Mouse (Mus musculus) testis, adult 2 months (tissue): ENCODE results near the gene Rbfox1. TPM values are rescaled to one million over a fixed set of nuclear protein-coding genes. Genes with fewer than 3 reads are reported as not detected.

Source experiments
- H3K27ac ChIP-seq: fragments of 200-500 bp; 2 replicates; pipeline ENCODE4 v1.5.1; 2012; ENCODE audit warnings: low read depth, low read length; ENCODE audit not compliant: control insufficient read depth, insufficient read depth
- H3K27me3 ChIP-seq: fragments of 200-500 bp; 2 replicates; pipeline ENCODE4 v1.6.1; 2012; ENCODE audit warnings: mild to moderate bottlenecking, low read length, moderate library complexity; ENCODE audit not compliant: control insufficient read depth, insufficient read depth
- H3K36me3 ChIP-seq: fragments of 200-500 bp; 2 replicates; pipeline ENCODE4 v1.6.1; 2012; ENCODE audit warnings: mild to moderate bottlenecking, low read length; ENCODE audit not compliant: control insufficient read depth, insufficient read depth
- H3K4me1 ChIP-seq: fragments of 200-500 bp; 2 replicates; pipeline ENCODE4 v1.6.1; 2012; ENCODE audit warnings: low read length; ENCODE audit not compliant: control insufficient read depth, insufficient read depth
- H3K4me3 ChIP-seq: fragments of 200-500 bp; 2 replicates; pipeline ENCODE4 v1.5.1; 2012; ENCODE audit warnings: low read depth, mild to moderate bottlenecking, low read length, moderate library complexity, mixed read lengths; ENCODE audit not compliant: control insufficient read depth
- CTCF ChIP-seq: fragments of 200-500 bp; IDR thresholded peaks from 2 replicates; pipeline ENCODE4 v1.5.1; 2012; ENCODE audit warnings: low read depth, mild to moderate bottlenecking, inconsistent platforms, low read length, moderate library complexity; ENCODE audit not compliant: control insufficient read depth, insufficient read depth, insufficient replicate concordance
- POLR2A ChIP-seq: fragments of 200-500 bp; IDR thresholded peaks from 2 replicates; pipeline ENCODE4 v1.6.1; 2012; ENCODE audit warnings: low read depth, mild to moderate bottlenecking, inconsistent platforms, low read length, moderate library complexity; ENCODE audit not compliant: control insufficient read depth
- polyA plus RNA-seq: library from polyadenylated mRNA; depleted of rRNA; stranded (reverse); fragments of >200 nt; gene quantifications from 2 replicates; pipeline ENCODE4 v1.2.3, GENCODE M21; 2012

The Rbfox1 gene
- polyA plus RNA-seq, 1 experiment: 0.23 TPM

DNA sequence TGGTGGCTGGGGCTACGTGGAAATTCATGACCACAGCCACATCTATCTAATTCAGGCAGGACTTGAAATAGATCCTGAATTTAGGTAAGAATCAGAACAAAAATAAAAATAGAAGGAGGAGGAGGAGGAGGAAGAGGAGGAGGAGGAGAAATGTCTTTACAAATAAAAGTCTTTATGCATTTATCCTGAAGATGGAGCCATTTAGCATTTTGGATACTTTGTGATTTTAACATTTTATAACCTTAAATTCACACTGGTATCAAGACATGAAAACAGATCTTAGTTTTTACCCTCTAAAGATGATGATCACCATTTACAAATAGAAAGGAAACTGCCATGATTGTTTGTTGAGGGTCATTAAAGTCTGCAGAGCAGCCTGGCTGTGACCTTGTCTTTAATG is 146.1 kb downstream of the Rbfox1 start:
- Histone ChIP-seq H3K4me1 (no peaks in the 10 kb centered on the region), H3K27ac (no peak overlapping the region), H3K4me3 (no peak overlapping the region), H3K36me3 (no peaks in the 10 kb centered on the region), H3K27me3 (no peaks in the 10 kb centered on the region)
- TF ChIP-seq CTCF (no peak), POLR2A (no peak)

GRCm38 (mm10) chr16:6032563-6032962 is 147.4 kb downstream of the Rbfox1 start:
- H3K36me3 ChIP-seq: no peaks in the 10 kb centered on the region
- H3K4me3 ChIP-seq: no peak overlapping the region
- TF ChIP-seq POLR2A (no peak), CTCF (no peak)
- H3K27me3 ChIP-seq: no peaks in the 10 kb centered on the region
- no peak overlapping the region for H3K27ac ChIP-seq
- H3K4me1 ChIP-seq: no peaks in the 10 kb centered on the region

GRCm38 (mm10) chr16:6034876-6035275 is 149.7 kb downstream of the Rbfox1 start:
- Histone ChIP-seq H3K27me3 (no peaks in the 10 kb centered on the region), H3K4me1 (no peaks in the 10 kb centered on the region), H3K36me3 (no peaks in the 10 kb centered on the region), H3K27ac (no peak overlapping the region), H3K4me3 (no peak overlapping the region)
- TF ChIP-seq POLR2A: no peak
- no peak for TF ChIP-seq CTCF

DNA sequence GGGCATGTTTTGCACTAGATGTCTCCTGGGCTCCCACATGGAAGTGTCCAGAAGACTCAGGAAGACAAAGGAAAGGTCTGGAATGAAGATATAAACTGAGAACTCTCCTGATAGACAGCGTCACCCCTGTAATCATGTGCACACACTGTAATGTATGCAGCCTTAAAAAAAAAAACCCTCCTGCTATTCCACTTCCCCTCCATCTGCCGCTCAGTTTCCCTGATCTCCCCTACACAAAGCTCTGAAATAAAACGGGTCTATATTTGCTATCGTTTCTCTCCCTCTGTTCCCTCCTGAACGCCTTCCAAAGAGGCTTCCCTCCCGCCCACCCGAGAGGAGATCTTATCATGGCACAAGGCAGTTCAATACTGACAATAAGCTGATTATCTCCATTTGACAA is 151.9 kb downstream of the Rbfox1 start:
- Histone ChIP-seq H3K4me1 (no peaks in the 10 kb centered on the region), H3K4me3 (no peak overlapping the region)
- TF ChIP-seq CTCF (no peak), POLR2A (no peak)

GRCm38 (mm10) chr16:6042766-6043165 is 157.6 kb downstream of the Rbfox1 start:
- Histone ChIP-seq H3K27ac (no peak overlapping the region), H3K36me3 (no peaks in the 10 kb centered on the region), H3K27me3 (no peaks in the 10 kb centered on the region), H3K4me1 (no peaks in the 10 kb centered on the region), H3K4me3 (no peak overlapping the region)
- TF ChIP-seq CTCF (no peak), POLR2A (no peak)

More for the DNA sequence above, 151.9 kb downstream of the Rbfox1 start:
- no peaks in the 10 kb centered on the region for H3K36me3 ChIP-seq
- no peak overlapping the region for H3K27ac ChIP-seq
- H3K27me3 ChIP-seq: no peaks in the 10 kb centered on the region

GRCm38 (mm10) chr16:6048601-6049000 is 163.4 kb downstream of the Rbfox1 start:
- Histone ChIP-seq H3K27me3 (no peaks in the 10 kb centered on the region), H3K4me1 (no peaks in the 10 kb centered on the region), H3K36me3 (no peaks in the 10 kb centered on the region), H3K4me3 (no peak overlapping the region), H3K27ac (no peak overlapping the region)
- TF ChIP-seq POLR2A: no peak
- no peak for TF ChIP-seq CTCF

GRCm38 (mm10) chr16:6062495-6062894 is 177.3 kb downstream of the Rbfox1 start:
- no peaks in the 10 kb centered on the region for H3K36me3 ChIP-seq

GRCm38 (mm10) chr16:6065481-6065880 is 180.3 kb downstream of the Rbfox1 start:
- H3K27me3 ChIP-seq: no peaks in the 10 kb centered on the region
- no peak overlapping the region for H3K27ac ChIP-seq
- H3K4me3 ChIP-seq: no peak overlapping the region
- no peaks in the 10 kb centered on the region for H3K36me3 ChIP-seq
- H3K4me1 ChIP-seq: no peaks in the 10 kb centered on the region
- TF ChIP-seq POLR2A (no peak), CTCF (no peak)

More at GRCm38 (mm10) chr16:6062495-6062894, 177.3 kb downstream of the Rbfox1 start:
- Histone ChIP-seq H3K27me3 (no peaks in the 10 kb centered on the region), H3K27ac (no peak overlapping the region), H3K4me3 (no peak overlapping the region), H3K4me1 (no peaks in the 10 kb centered on the region)
- no peak for TF ChIP-seq CTCF
- TF ChIP-seq POLR2A: no peak
